Mouse (Mus musculus) heart, adult 11 months (tissue): ENCODE measurements at regions not wholly inside any gene's neighbourhood (a gene's known extent, or its start where the extent isn't known, plus 50 kb on each side); places are given as distances from the start of the nearest gene placed in this dataset.

Experiments
- DNase-seq: peaks from one replicate; pipeline ENCODE4 v3.0.0; 2022

- no peak for DNase-seq
These were observed 165.3 kb upstream of the Lrrc3b start for GRCm38 (mm10) chr14:15603954-15604523.

DNA sequence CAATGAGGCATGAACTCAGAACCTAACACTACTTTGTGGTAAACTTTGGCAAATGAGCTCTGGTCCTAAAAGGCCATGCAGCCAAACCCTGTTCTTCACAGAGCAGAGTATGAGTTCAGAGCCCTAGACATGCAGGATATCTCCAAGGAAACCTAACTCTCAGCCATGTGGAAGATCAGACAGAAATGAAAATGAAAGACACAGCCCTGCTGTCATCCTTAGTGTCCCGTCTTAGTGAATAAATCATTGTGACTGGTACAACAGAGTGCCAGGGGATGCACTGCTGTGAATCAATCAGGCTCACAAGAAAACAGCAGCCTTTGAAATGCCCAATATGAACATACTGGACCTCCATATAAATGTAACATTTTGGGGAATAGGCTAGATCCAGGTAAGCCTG lies 171.4 kb upstream of the Lrrc3b start:
- no peak for DNase-seq

- no peak for DNase-seq
These were observed 195.8 kb upstream of the Lrrc3b start for GRCm38 (mm10) chr14:15634581-15634980.

DNA sequence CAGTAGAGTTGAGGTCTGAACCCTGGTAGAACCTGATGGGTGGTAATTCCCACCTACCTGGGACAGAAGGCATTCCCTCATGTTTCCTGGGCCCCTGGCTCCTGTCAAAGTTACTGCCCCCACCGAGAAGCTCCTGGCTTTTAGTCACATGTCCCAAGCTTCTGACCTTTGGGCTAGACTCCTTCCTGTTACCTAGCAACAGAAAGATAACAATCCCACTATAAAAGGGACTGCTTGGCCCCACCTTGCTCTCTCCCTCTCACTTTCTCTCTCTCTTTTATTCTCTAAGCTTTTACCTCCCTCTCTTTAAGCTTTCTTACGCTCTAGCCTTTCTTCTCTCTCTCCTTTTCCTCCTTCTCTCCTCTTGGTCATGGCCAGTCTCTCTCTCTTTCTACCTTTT lies 198.9 kb upstream of the Lrrc3b start:
- no peak for DNase-seq

DNA sequence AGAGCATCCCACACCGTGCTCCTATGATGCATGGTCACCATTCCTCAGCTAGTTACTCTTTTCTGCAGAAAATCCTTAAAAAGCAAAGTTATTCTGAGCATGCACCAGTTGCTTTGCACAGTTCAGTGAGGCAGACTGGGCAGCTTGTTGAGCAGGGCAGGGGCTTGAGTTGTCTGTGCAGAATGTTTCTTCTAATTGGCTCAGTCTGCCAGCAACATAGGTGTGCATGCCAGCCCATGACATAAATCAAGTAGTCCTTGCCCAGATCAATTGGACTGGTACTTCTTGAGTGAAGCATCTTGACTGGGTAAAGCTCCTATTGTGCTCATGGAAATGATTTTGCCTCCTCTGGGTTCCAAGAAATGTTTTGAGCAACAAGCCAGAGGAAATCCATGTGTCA lies 200.1 kb upstream of the Lrrc3b start:
- DNase-seq = no peak

GRCm38 (mm10) chr14:15660886-15661285 lies 222.1 kb upstream of the Lrrc3b start:
- no peak for DNase-seq

- DNase-seq = no peak
These were observed 233.5 kb upstream of the Lrrc3b start for GRCm38 (mm10) chr14:15672292-15672691.

- no peak for DNase-seq
These were observed 238.4 kb upstream of the Lrrc3b start for GRCm38 (mm10) chr14:15677218-15677617.

- no peak for DNase-seq
These were observed 240.7 kb upstream of the Lrrc3b start for GRCm38 (mm10) chr14:15679456-15679855.

- DNase-seq = no peak
These were observed 259.2 kb upstream of the Lrrc3b start for GRCm38 (mm10) chr14:15698001-15698400.

- no peak for DNase-seq
These were observed 259.8 kb upstream of the Lrrc3b start for GRCm38 (mm10) chr14:15698607-15699006.

DNA sequence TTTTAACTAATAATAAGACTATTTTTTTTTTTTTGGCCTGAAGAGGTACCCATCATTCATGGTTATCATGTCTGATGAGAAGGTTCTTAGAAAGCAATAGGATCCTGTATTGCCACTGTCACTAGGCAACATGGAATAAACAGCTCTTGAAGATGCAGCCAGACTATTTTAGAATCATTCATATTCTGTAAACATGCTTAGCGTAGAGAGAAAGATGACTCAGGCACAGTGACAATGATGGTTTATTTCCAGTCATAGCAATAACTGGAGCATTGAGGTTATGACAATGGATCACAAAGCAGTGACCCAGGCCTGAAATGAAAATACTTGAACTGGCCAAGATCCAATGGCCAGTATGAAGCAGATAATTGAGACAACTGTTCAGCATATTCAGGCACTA lies 283.3 kb upstream of the Lrrc3b start:
- no peak for DNase-seq

GRCm38 (mm10) chr14:15746629-15747238 lies 307.9 kb upstream of the Lrrc3b start:
- DNase-seq = no peak

- DNase-seq = peak; percentile 79
These were observed 331.2 kb upstream of the Lrrc3b start for GRCm38 (mm10) chr14:15769846-15770448.

DNA sequence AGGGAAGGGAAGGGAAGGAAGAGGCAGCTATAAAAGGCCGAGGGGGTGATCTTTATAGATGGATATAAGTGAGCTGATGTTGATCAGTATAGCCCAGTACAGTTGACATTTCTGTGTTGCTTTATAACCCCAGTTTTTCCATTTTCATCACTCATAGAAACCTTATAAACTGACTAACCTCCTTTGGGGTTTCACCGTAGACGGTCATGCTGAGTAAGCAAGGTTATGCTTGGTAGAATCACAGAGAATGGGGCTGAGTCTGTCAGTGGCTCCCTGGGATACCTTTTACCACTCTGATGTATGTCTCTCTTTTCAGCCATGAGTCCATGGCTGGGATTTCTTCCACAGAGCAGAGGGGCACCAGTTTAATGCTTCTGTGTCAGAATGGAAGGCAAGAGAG lies 345.9 kb upstream of the Lrrc3b start:
- no peak for DNase-seq

GRCm38 (mm10) chr14:15785230-15785629 lies 346.4 kb upstream of the Lrrc3b start:
- no peak for DNase-seq

GRCm38 (mm10) chr14:15795698-15796097 lies 356.9 kb upstream of the Lrrc3b start:
- DNase-seq = no peak

GRCm38 (mm10) chr14:15797019-15797418 lies 358.2 kb upstream of the Lrrc3b start:
- no peak for DNase-seq

DNA sequence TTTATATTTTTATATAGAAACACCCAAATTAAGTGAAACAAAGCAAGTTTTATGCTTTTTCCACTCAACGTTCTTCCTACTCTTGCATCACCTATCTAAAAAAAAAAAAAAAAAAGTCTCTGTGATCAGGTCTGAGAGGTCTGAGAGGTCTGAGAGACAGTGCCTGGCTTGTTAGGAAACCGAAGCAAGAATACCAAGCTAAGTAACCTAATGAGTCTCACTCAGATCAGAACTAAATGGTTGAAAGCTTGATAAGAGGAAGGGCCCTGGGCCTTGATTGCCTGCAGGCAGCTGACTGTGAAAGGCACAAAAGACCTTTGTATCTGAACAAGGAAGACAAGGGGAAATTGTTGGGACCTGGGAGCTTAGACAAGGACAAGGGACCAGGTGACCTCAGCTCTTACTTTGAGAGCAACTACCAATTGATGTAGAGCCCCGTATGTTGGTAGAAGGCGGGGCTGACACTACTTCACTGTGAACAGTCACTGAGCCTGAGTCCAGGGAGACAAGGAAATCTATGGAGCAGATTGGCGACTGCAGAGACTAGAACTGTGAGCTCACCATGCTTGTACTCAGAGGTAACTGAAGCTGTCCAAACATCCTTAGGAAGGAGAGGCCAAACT lies 362.8 kb upstream of the Lrrc3b start:
- DNase-seq = no peak

DNA sequence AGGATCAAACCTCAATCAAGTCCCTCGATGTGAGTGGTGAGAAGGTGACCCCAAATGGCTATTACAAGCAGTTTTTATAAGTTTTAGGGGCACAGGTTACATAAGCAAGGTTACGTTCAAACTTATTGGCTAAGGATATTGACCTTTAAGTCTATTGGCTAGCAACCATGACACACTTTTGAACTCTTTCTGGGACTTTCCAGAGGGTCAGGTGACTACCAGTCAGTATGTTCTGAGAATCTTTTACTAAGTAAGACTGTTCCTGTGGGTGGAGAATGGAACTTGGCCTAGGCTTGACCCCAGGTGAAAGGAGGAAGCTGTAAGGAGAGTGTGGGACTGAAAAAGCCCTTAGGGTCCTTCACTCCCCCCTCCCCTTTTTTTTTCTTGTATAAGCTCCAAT lies 370.3 kb upstream of the Lrrc3b start:
- no peak for DNase-seq

DNA sequence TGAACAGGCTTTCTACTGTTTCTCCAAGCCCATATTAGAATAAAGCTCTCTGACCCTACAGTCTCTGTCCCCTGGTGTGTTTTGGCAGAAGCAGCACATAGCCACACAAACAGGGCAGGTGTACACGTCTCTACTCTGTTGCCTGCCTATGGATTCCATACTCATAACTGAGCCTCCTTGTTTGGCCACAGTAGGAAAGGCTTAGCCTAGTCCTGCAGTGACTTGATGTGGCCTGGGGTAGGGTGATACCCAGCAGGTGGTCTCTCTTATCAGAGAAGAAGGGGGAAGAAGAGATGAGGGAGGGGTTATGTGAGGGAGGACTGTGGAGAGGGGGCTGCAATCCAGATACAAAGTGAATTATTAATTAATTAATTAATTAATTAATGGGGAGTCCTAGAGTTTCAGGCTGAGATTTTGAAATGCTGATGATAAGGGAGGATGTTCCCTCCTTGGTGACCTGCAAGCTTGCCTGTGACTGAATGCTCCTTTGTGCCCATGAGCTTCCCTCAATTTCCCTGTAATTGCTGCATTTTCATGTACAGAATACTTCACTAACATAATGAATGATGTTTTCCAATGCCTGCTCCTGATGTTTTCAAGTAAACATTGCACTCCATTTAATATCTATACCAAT lies 402.7 kb upstream of the Lrrc3b start:
- DNase-seq = no peak

GRCm38 (mm10) chr14:15842024-15842599 lies 403.3 kb upstream of the Lrrc3b start:
- DNase-seq = no peak

GRCm38 (mm10) chr14:15868520-15868919 lies 380.6 kb upstream of the Ngly1 start:
- DNase-seq = no peak
